Mouse (Mus musculus): ENCODE measurements around the gene Pced1a. TPM values are rescaled to one million over a fixed set of nuclear protein-coding genes. Genes with fewer than 3 reads are reported as not detected.

The Pced1a gene
- total and polyA plus RNA-seq, 3 experiments: 6.5 to 13.7 TPM; not detected in 1

GRCm38 (mm10) chr2:130411558-130412495, 12.7 kb downstream of the Pced1a start:
- Histone ChIP-seq H3K4me1 (ENCODE audit: control insufficient read depth in 1 of 2, insufficient read depth in 2 of 2, low read length in 2 of 2) (peaks cover 12 to 15% of the 10 kb centered on the region in 2 experiments), H3K4me3 (ENCODE audit: control insufficient read depth in 1 of 2, insufficient read depth in 1 of 2, low read depth in 2 of 2, low read length in 2 of 2) (peak overlapping the region in 1 of 2 experiments; percentile 27; a peak in 1 of 4 replicates), H3K27ac (ENCODE audit: control insufficient read depth, low read depth, low read length) (no peak overlapping the region), H3K9me3 (replicated peaks; ENCODE audit: insufficient read depth, low read length) (no peaks in the 10 kb centered on the region), H3K9ac (ENCODE audit: control insufficient read depth, low read depth, low read length, poor library complexity, severe bottlenecking) (no peak overlapping the region), H3K36me3 (ENCODE audit: control insufficient read depth in 1 of 2, insufficient read depth in 2 of 2, low read length in 2 of 2) (peaks cover 0 to 21% of the 10 kb centered on the region in 2 experiments; a peak in 2 of 4 replicates), H3K79me2 (ENCODE audit: control insufficient read depth, insufficient read depth, low read length, poor library complexity) (no peaks in the 10 kb centered on the region), H3K27me3 (ENCODE audit: control insufficient read depth in 1 of 2, insufficient read depth in 2 of 2, low read length in 2 of 2) (no peaks in the 10 kb centered on the region)
- TF ChIP-seq MXI1 (IDR thresholded peaks at IDR 0.05; ENCODE audit: low read depth, low read length) (no peak), USF1 (IDR thresholded peaks at IDR 0.05; ENCODE audit: low read depth, low read length) (no peak), ZC3H11A (IDR thresholded peaks at IDR 0.05; ENCODE audit: low read depth, low read length) (peak; percentile 67), E2F4 (IDR thresholded peaks at IDR 0.05; ENCODE audit: borderline replicate concordance, low read depth, low read length) (no peak), ETS1 (IDR thresholded peaks at IDR 0.05; ENCODE audit: low read depth, low read length) (no peak), UBTF (IDR thresholded peaks at IDR 0.05; ENCODE audit: borderline replicate concordance, insufficient read depth, low read depth, low read length) (no peak), POLR2AphosphoS2 (IDR thresholded peaks at IDR 0.05; ENCODE audit: low read length) (no peak), RAD21 (IDR thresholded peaks at IDR 0.05; ENCODE audit: low read depth, low read length) (peak; percentile 66), MYC (IDR thresholded peaks at IDR 0.05; ENCODE audit: low read depth, low read length) (0 out of 2 replicates have a peak, but pooled peaks have one; percentile 32), NRF1 (IDR thresholded peaks at IDR 0.05; ENCODE audit: insufficient read depth, low read depth, low read length, poor library complexity, severe bottlenecking) (no peak), MAX (IDR thresholded peaks at IDR 0.05; ENCODE audit: low read length) (no peak), ELF1 (IDR thresholded peaks at IDR 0.05; ENCODE audit: low read depth, low read length) (peak; percentile 43; the same call in 1 of the 2 replicates), ZNF384 (IDR thresholded peaks at IDR 0.05; ENCODE audit: low read depth, low read length) (no peak), ZMIZ1 (IDR thresholded peaks at IDR 0.05; ENCODE audit: low read depth, low read length) (no peak), MAFK (IDR thresholded peaks at IDR 0.05; ENCODE audit: borderline replicate concordance, low read depth, low read length) (0 out of 2 replicates have a peak, but pooled peaks have one; percentile 9), POLR2AphosphoS5 (IDR thresholded peaks at IDR 0.05; ENCODE audit: borderline replicate concordance, low read depth, low read length) (no peak), HCFC1 (IDR thresholded peaks at IDR 0.05; ENCODE audit: low read depth, low read length) (no peak), NELFE (IDR thresholded peaks at IDR 0.05; ENCODE audit: low read depth, low read length) (no peak), SMC3 (IDR thresholded peaks at IDR 0.05; ENCODE audit: low read depth, low read length) (peak; percentile 92), CTCF (IDR thresholded peaks at IDR 0.05 in 2 of 3, conservative IDR thresholded peaks at IDR 0.05 in 1 of 3; ENCODE audit: control insufficient read depth in 1 of 3, insufficient read depth in 1 of 3, low read depth in 2 of 3, low read length in 3 of 3, poor library complexity in 1 of 3, severe bottlenecking in 1 of 3) (peak; percentile 90 to 99 (median 92)), CHD2 (IDR thresholded peaks at IDR 0.05; ENCODE audit: low read length) (no peak), BHLHE40 (IDR thresholded peaks at IDR 0.05; ENCODE audit: borderline replicate concordance, low read depth, low read length) (0 out of 2 replicates have a peak, but pooled peaks have one; percentile 16)
- peak; percentile 76 for DNase-seq (ENCODE audit: low read depth, low spot score)
